Mouse (Mus musculus): ENCODE data around the gene Cd5l.

The Cd5l gene

DNA sequence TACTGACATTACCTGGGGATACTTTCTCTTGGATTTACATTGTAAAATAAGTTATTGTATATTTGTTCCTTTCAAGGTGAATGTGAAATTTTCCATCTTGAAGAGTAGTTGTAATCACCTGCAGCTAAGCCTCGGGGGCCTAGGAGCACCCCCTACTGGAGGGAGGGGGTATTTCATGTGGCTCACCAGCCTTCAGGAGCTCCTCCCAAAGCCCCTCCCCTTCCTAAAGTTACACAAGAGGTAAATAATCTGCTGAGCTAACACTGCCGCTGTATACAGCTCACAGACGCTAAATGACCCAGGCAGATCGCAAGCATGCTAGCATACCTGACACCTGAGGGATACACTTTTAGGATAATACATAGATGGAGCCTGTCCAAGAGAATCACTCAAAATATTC, 50.5 kb downstream of the Cd5l start:
- peak; percentile 91 for DNase-seq (ENCODE audit: low read depth, low spot score)

DNA sequence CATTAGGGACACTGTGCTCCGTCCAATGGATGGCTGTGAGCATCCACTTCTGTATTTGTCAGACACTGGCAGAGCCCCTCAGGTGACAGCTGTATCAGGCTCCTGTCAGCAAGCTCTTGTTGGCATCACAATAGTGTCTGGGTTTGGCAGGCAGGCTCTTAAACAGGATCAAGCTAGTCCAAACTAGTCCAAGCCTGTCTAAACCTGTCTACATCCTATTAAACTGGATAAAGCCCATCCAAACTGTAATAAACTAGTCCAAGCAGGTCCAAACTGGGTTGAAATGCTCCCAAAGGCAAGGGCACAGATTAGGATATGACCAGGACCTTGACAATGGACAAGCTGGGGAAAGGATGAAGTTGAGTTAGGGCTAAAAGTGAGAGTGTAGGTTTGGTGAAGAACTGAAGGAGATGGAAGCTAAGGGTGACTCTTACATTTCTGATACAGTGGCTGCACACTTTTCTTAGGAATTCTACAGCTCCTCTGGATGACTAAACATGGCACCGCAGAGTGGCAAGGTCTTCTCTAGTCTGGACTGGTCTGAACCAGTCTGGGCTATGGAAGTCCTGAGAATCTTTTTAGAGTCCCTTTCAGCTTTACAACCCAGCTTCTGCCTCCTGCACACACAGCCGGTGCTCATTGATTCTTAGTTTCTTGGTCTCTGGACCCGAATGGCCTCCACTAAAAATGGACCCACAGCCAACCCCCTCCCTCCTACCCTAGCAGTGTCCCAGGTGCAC, 51.7 kb downstream of the Cd5l start:
- peak; percentile 87 for DNase-seq (ENCODE audit: low read depth, low spot score)

DNA sequence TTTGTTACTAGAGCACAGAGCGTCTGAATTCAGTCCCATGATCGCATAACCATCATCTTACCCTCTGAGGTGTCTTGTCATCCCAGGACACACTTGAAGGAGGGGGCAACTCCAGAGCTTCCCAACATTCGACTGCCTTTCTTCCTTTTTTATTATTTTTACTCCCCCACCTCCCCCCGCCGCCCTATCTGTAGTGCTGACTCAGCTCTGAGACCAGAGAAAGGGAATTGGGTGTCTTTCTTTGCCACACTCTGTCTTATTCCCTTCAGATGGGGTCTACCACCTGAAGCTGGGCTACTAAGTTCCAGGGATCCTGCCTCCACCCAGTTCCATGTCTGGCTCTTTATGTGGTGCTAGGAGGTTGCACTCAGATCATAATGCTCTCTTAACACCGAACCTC, 52.9 kb downstream of the Cd5l start:
- peak; percentile 45 for DNase-seq (ENCODE audit: low read depth, low spot score)

DNA sequence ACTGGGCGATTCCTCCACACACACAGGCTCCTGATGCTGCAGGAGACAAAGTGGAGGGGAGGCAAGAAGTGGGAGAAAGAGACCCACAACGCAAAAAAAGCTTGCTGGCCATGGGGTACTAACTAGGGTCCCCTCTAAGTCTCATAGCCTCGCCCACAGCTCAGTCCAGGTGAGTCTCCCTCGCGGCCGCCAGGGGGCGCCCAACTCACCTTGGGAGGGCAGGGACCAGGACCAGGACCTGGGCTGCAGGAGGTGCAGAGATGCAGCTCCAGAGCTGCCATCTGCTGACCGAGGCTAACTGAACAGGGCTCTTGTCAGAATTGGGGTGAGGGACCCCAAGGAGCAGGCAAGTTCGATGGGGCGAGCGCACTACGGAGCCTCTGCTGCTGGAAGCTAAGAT, 53.5 kb downstream of the Cd5l start:
- DNase-seq (ENCODE audit: low read depth, low spot score) = peak; percentile 75

DNA sequence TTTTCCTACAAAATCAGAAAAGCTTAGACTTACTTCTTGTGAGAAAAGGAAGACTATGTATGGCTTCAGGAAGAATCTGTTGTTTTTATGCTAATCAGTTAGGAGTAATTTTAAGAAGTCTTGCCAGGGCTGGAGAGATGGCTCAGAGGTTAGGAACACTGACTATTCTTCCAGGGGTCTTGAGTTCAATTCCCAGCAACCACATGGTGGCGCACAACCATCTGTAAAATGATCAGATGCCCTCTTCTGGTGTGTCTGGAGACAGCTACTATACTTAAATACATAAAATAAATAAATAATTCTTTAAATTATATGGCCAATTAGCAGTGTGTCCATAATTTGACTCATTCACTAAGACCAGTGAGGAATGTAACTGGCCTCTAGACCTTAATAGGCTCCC, 63.0 kb downstream of the Cd5l start:
- DNase-seq (ENCODE audit: low read depth, low spot score) = no peak
